In genomic region chr2:58458820-58459371, GRCm38 (mm10) we compare ENCODE assay signal across 10 mouse cellular contexts. TPM values are rescaled to one million over a fixed set of nuclear protein-coding genes. Genes with fewer than 3 reads are reported as not detected.
DNase-seq lines count a peak whose midpoint lies in the region; ATAC-seq and TF ChIP-seq lines count a peak whose summit lies in the region.
"Had no signal": no experiment of that assay in that cellular context is flagged by ENCODE, and none has a peak within 500 bp of the region (broad histone marks: within the 10 kb centered on the region; RNA-seq: fewer than 3 reads in every experiment).

No protein-coding gene starts in this region.

- H3K4me3 ChIP-seq in heart, adult 2 months: no peak overlapping the region
- no peak overlapping the region for H3K4me3 ChIP-seq in heart, embryonic 11.5 days (ENCODE audit: low read depth, low read length)
- H3K4me3 ChIP-seq in thymus, adult 2 months (ENCODE audit: control insufficient read depth, insufficient read depth, low read length): no peak overlapping the region
- no peak overlapping the region for H3K4me3 ChIP-seq in left cerebral cortex, adult 2 months
- no peak overlapping the region for H3K4me3 ChIP-seq in small intestine, adult 2 months (ENCODE audit: low read depth, low read length)
- H3K4me3 ChIP-seq: megakaryocyte, embryonic 14.5 days had no signal

- no peak overlapping the region for H3K27ac ChIP-seq in heart, adult 2 months
- H3K27ac ChIP-seq in heart, embryonic 11.5 days (ENCODE audit: low read depth, low read length): no peak overlapping the region
- no peak overlapping the region for H3K27ac ChIP-seq in thymus, adult 2 months (ENCODE audit: control insufficient read depth, insufficient read depth, low read length)
- no peak overlapping the region for H3K27ac ChIP-seq in left cerebral cortex, adult 2 months
- no peak overlapping the region for H3K27ac ChIP-seq in small intestine, adult 2 months (ENCODE audit: insufficient read depth, low read depth, low read length)

- TF ChIP-seq CTCF in heart, adult 2 months (IDR thresholded peaks at IDR 0.05): peak; percentile 66
- no peak for TF ChIP-seq CTCF in thymus, adult 2 months (IDR thresholded peaks at IDR 0.05; ENCODE audit: borderline replicate concordance, control insufficient read depth, extremely low read depth, insufficient read depth, low read length, poor library complexity)
- peak; percentile 75 for TF ChIP-seq CTCF in left cerebral cortex, adult 2 months (IDR thresholded peaks at IDR 0.05)
- peak; percentile 78; the same call in 1 of the 2 replicates for TF ChIP-seq CTCF in small intestine, adult 2 months (IDR thresholded peaks at IDR 0.05; ENCODE audit: extremely low read depth, insufficient read length, insufficient replicate concordance, low read depth, low read length)

- no peaks in the 10 kb centered on the region for H3K9me3 ChIP-seq in heart, embryonic 11.5 days (replicated peaks; ENCODE audit: control insufficient read depth, low read length)

- no peaks in the 10 kb centered on the region for H3K27me3 ChIP-seq in heart, adult 2 months (ENCODE audit: control insufficient read depth, insufficient read depth, low read length)
- no peaks in the 10 kb centered on the region for H3K27me3 ChIP-seq in heart, embryonic 11.5 days (ENCODE audit: control insufficient read depth, insufficient read depth, low read length)
- H3K27me3 ChIP-seq in thymus, adult 2 months (ENCODE audit: control insufficient read depth, insufficient read depth, low read length): no peaks in the 10 kb centered on the region
- H3K27me3 ChIP-seq in small intestine, adult 2 months (ENCODE audit: control insufficient read depth, insufficient read depth, low read length): no peaks in the 10 kb centered on the region
- H3K27me3 ChIP-seq: megakaryocyte, embryonic 14.5 days had no signal

- 88% methylated on average over 14 of the region's 14 CpGs for WGBS in heart, adult 2 months
- WGBS in heart, embryonic 11.5 days (ENCODE audit: insufficient replicate concordance): 80% methylated on average over 14 of the region's 14 CpGs
- WGBS in thymus, adult 2 months: 90% methylated on average over 14 of the region's 14 CpGs
- WGBS in small intestine, adult 2 months: 83% methylated on average over 14 of the region's 14 CpGs

- ATAC-seq in heart, embryonic 11.5 days (replicated peaks; ENCODE audit: insufficient number of reproducible peaks, low FRiP score, low TSS enrichment): no peak
- ATAC-seq in erythroid progenitor cell, adult 5-6 weeks (replicated peaks; ENCODE audit: low FRiP score, poor library complexity, severe bottlenecking): no peak

- 0 out of 2 replicates have a peak, but pooled peaks cover 1% of the 10 kb centered on the region for H3K4me1 ChIP-seq in heart, adult 2 months (ENCODE audit: control insufficient read depth, insufficient read depth, low read length)
- no peaks in the 10 kb centered on the region for H3K4me1 ChIP-seq in heart, embryonic 11.5 days (ENCODE audit: control insufficient read depth, insufficient read depth, low read length)
- no peaks in the 10 kb centered on the region for H3K4me1 ChIP-seq in thymus, adult 2 months (replicated peaks; ENCODE audit: control insufficient read depth, insufficient read depth, low read length)
- no peaks in the 10 kb centered on the region for H3K4me1 ChIP-seq in small intestine, adult 2 months (ENCODE audit: control insufficient read depth, insufficient read depth, insufficient read length, low read length)
- H3K4me1 ChIP-seq: megakaryocyte, embryonic 14.5 days had no signal

- H3K36me3 ChIP-seq in heart, adult 2 months (ENCODE audit: control insufficient read depth, insufficient read depth, low read length): no peaks in the 10 kb centered on the region
- peaks cover 24% of the 10 kb centered on the region for H3K36me3 ChIP-seq in heart, embryonic 11.5 days (ENCODE audit: control insufficient read depth, insufficient read depth, low read length)
- H3K36me3 ChIP-seq in thymus, adult 2 months (ENCODE audit: control insufficient read depth, insufficient read depth, low read length): no peaks in the 10 kb centered on the region
- peaks cover 19% of the 10 kb centered on the region for H3K36me3 ChIP-seq in small intestine, adult 2 months (ENCODE audit: control insufficient read depth, insufficient read depth, low read length)

- DNase-seq in heart, adult 2 months: no peak
- peak; percentile 13 for DNase-seq in thymus, adult 2 months
- no peak for DNase-seq in thymus, postnatal 0 days (ENCODE audit: low spot score)
- peak; percentile 61 to 69 for DNase-seq in cerebellum, adult 18-20 months
- DNase-seq in left cerebral cortex, adult 2 months (ENCODE audit: extremely low spot score in 1 of 2, low spot score in 2 of 2): peak; percentile 44 to 68

- TF ChIP-seq EP300 in heart, adult 2 months (IDR thresholded peaks at IDR 0.05; ENCODE audit: insufficient read depth, low read depth, low read length): no peak

- H3K9ac ChIP-seq in heart, adult 2 months (ENCODE audit: low read depth, low read length): no peak overlapping the region
- H3K9ac ChIP-seq in heart, embryonic 11.5 days (ENCODE audit: low read depth, low read length): no peak overlapping the region

- no peak for TF ChIP-seq POLR2A in heart, adult 2 months (IDR thresholded peaks at IDR 0.05; ENCODE audit: insufficient read depth, low read depth, low read length)
- TF ChIP-seq POLR2A in thymus, adult 2 months (IDR thresholded peaks at IDR 0.05; ENCODE audit: control insufficient read depth, extremely low read depth, insufficient read depth, low read length, poor library complexity): no peak
- TF ChIP-seq POLR2A in small intestine, adult 2 months (IDR thresholded peaks at IDR 0.05; ENCODE audit: low read depth, low read length): no peak

- intact Hi-C loops in heart, adult 2 months (cut with DNase I): loop anchor here (2.0 kb wide), 1 partner anchor 430 kb away; no protein-coding TSS in a partner anchor
- intact Hi-C loops in left cerebral cortex, adult 2 months (cut with DNase I): loop anchor here (1.0 to 5.0 kb wide), 3 partner anchors 260 to 430 kb away; no protein-coding TSS in a partner anchor

- H3K4me2 ChIP-seq in heart, embryonic 11.5 days: no peak overlapping the region

- no peaks in the 10 kb centered on the region for H3K79me2 ChIP-seq in heart, adult 2 months (replicated peaks; ENCODE audit: control insufficient read depth, insufficient read depth, low read length)

RNA-seq across cellular contexts. Expression of gene Gm17409, which starts 11.0 kb away (rescaled TPM):
- not detected for total RNA-seq in heart, adult 2 months (2021)
- not detected in 2 replicates for polyA plus RNA-seq in heart, adult 2 months (2012; rRNA removed)
- polyA plus RNA-seq in heart, embryonic 11.5 days (2014; fragmentation: Nextera tagmentation; extraction: Ambion mirVana): not detected in 2 replicates
- polyA plus RNA-seq in thymus, adult 2 months (2012; rRNA removed): not detected in 2 replicates
- polyA plus RNA-seq in thymus, postnatal 0 days (2015; fragmentation: Nextera tagmentation; extraction: Ambion mirVana): not detected in 2 replicates
- not detected for total RNA-seq in left cerebral cortex, adult 2 months (2021)
- polyA plus RNA-seq in small intestine, adult 2 months (2012; rRNA removed): not detected in 2 replicates
- not detected in 2 replicates for total RNA-seq in erythroid progenitor cell, adult 5-6 weeks (2015; ENCODE audit: low replicate concordance)
- total RNA-seq in erythroid progenitor cell, adult 5-6 weeks (2017; ENCODE audit: low replicate concordance): not detected in 2 replicates
- total RNA-seq: heart, postnatal 36 days had no signal

Comparison
In these comparisons a context has a peak if more than half of its experiments do, and no peak if none do; other contexts are left out.
1. DNase-seq: peak in thymus, adult 2 months (single experiment), cerebellum, adult 18-20 months (2 of 2) and left cerebral cortex, adult 2 months (2 of 2); none in heart, adult 2 months (0 of 2) and thymus, postnatal 0 days (single experiment).